Mouse (Mus musculus) spleen, postnatal 14 days (tissue): Measurements from ENCODE around the gene Hoxa10.
A peak's percentile ranks its signal among the peaks of the same experiment; 100 is the strongest.

ENCODE experiments used
- DNase-seq, 2 experiments: peaks; one replicate each; pipeline ENCODE4 v3.0.0; 2021 to 2022; ENCODE audit warnings: low spot score in 2 of 2

The Hoxa10 gene

GRCm38 (mm10) chr6:52205638-52206621, 34.7 kb downstream of the Hoxa10 start:
- no peak for DNase-seq

- no peak for DNase-seq
These were observed 35.4 kb downstream of the Hoxa10 start for GRCm38 (mm10) chr6:52205221-52205620.

GRCm38 (mm10) chr6:52204050-52204752, 36.5 kb downstream of the Hoxa10 start, which contains the start of gene Hoxa5:
Gene Hoxa5 (minus strand): TSS chr6:52204587.
- DNase-seq, result no peak

DNA sequence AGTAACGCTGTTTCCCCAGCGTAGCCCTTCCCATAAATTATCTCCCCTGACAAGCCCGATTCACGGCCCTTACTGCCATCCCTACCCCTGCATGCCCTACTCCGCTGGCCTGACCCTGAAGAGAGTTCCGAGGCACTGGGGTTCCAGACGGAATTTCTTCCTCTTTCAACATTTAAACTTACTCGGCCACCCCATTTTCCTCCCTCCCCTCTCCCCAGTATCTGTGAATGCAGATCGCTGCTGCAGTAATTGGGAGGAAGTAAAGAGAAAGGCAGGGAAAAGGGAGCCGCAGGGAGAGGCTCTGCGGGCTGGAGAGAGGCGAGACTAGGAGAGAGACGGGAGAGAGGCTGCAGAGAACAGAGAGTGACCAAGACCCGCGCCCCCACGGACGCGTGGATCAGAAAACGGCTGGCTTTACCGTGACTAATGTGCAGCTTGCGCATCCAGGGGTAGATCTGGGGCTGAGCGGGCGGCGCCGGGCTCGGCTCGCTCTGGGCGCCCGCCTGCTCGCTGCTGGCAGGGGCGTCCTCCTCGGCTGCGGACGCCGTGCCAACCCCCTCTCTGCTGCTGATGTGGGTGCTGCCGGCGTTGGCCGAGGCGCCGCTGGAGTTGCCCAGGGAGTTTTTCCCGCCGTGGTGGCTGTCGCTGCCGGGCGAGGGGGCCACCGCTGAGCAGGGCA, 37.1 kb downstream of the Hoxa10 start:
- no peak for DNase-seq

- no peak for DNase-seq
These were observed 37.6 kb downstream of the Hoxa10 start for GRCm38 (mm10) chr6:52203121-52203370.

GRCm38 (mm10) chr6:52202362-52203120, 38.1 kb downstream of the Hoxa10 start:
- no peak for DNase-seq

DNA sequence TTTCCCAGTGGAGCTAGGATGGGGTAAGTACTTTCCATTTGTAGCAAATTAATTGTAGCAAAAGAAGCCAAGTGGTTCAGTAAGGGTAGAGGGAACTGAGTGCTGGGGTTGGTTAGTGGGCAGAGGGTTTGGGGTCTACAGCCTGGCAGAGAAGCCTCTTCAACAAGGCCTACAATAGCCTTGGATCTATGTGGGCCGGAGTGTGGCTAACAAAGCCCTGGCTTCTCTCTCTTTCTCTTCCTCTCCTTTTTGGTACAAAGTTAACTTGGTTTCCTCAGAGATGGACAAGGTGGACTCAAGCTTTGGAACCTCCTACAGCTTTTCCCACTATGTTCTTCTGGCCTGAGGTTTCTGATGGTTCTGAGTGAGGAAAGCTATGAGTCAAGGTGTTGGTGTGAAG, 39.4 kb downstream of the Hoxa10 start:
- DNase-seq, result no peak

DNA sequence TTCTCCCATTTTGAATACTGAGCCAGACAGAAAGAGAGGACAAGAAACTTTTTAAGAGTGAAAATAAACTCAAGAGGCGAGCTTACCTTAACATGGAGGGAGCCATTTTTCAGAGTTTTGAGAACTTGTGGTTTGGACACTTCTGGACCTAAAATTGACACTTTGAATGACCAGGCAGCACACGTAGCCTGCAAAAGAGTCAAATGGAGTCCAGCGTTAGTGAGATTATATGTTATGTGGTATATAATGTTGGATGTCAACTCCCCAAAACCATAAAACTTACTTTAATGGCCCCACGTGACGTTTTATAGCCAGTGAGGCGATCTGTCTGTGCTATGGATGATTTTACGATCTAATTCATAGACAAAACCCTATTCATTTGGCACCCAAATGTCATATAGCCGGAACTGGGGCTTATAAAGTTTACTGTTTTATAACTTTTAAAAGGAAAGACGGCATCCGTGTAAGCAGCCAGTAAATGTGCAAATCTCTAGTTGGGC, 39.9 kb downstream of the Hoxa10 start:
- no peak for DNase-seq

- no peak for DNase-seq
These were observed 40.4 kb downstream of the Hoxa10 start for GRCm38 (mm10) chr6:52200073-52200750.

- no peak for DNase-seq
These were observed 43.4 kb downstream of the Hoxa10 start for GRCm38 (mm10) chr6:52197271-52197670.

GRCm38 (mm10) chr6:52196811-52197210, 43.8 kb downstream of the Hoxa10 start:
- no peak for DNase-seq

DNA sequence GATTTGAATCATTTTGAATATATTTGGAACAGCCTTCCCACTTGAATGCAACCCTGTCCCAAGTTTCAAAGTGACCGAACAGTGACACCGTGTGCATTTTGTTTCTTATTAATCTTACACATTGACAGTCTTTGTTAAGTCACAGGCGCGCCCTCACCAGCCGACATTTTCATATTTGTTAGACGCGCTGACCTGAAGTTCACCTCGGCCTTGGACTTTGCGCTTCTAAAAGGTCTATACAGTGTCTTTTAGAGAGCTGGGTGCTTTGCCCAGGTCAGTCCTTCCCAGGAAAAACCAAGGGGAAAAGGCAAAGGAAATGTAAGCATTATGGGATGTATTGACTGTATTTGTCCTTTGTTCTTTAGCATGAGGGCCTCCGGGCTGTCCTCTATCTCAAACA, 46.0 kb downstream of the Hoxa10 start:
- DNase-seq, result no peak

- peak; percentile 56 to 73 for DNase-seq
These were observed 48.6 kb downstream of the Hoxa10 start for GRCm38 (mm10) chr6:52191860-52192550.

- DNase-seq, result no peak
These were observed 49.5 kb downstream of the Hoxa10 start, which contains the start of gene Hoxa4 for GRCm38 (mm10) chr6:52190906-52191810. Gene Hoxa4 (minus strand): TSS chr6:52191753.

- DNase-seq, result no peak
These were observed 50.2 kb downstream of the Hoxa10 start for GRCm38 (mm10) chr6:52190410-52190809.

- DNase-seq, result no peak
These were observed 50.7 kb downstream of the Hoxa10 start for GRCm38 (mm10) chr6:52189909-52190308.

DNA sequence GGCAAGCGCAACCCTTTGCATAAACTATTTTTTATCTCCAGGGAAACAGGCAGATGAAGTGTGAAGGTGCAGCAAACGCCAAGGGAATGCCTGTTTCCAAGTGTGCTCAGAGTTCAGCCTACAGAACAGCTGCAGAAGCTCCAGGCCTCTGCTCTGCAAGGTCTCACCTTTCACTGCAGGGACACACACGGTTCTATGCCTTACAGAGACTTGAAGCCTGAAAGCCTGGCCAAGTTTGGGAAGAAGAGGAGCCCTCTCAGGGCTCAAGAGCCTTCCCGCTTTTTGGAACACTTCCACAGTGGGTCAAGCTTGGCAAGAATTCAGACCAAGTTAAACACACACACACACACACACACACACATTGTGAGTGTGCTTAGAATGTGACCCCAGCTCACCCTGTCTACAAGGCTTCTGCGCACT, 51.5 kb downstream of the Hoxa10 start:
- no peak for DNase-seq

- no peak for DNase-seq
These were observed 54.2 kb downstream of the Hoxa10 start for GRCm38 (mm10) chr6:52186500-52186899.

- DNase-seq, result no peak
These were observed 54.8 kb downstream of the Hoxa10 start for GRCm38 (mm10) chr6:52185834-52186233.
